Mouse (Mus musculus) limb, embryonic 12.5 days (tissue): ENCODE results near the gene Sccpdh. TPM values are rescaled to one million over a fixed set of nuclear protein-coding genes. Genes with fewer than 3 reads are reported as not detected.

Experiments used
- ATAC-seq: fragments of 200-750 bp; cut with Nextera tagmentation; 2 replicates; pipeline ENCODE4 v1.8.0; 2017; ENCODE audit warnings: low read depth, moderate TSS enrichment; ENCODE audit not compliant: insufficient number of reproducible peaks, insufficient read depth, low FRiP score, low TSS enrichment
- H3K27ac ChIP-seq: fragments of 300-500 bp; sonication (generic); 2 replicates; pipeline ENCODE4 v1.5.1; 2016; ENCODE audit warnings: mild to moderate bottlenecking, moderate library complexity
- H3K27me3 ChIP-seq: fragments of 300-500 bp; sonication (generic); 2 replicates; pipeline ENCODE4 v1.6.1; 2016; ENCODE audit warnings: mild to moderate bottlenecking, moderate library complexity
- H3K36me3 ChIP-seq: fragments of 300-500 bp; sonication (generic); 2 replicates; pipeline ENCODE4 v1.6.1; 2016; ENCODE audit warnings: mild to moderate bottlenecking, moderate library complexity
- H3K4me1 ChIP-seq: fragments of 300-500 bp; sonication (generic); replicated peaks from 2 replicates; pipeline ENCODE4 v1.6.1; 2016
- H3K4me2 ChIP-seq: fragments of 300-500 bp; sonication (generic); 2 replicates; pipeline ENCODE4 v1.6.1; 2016; ENCODE audit warnings: mild to moderate bottlenecking, moderate library complexity
- H3K4me3 ChIP-seq: fragments of 300-500 bp; sonication (generic); replicated peaks from 2 replicates; pipeline ENCODE4 v1.5.1; 2016; ENCODE audit warnings: mild to moderate bottlenecking
- H3K9ac ChIP-seq: fragments of 300-500 bp; sonication (generic); replicated peaks from 2 replicates; pipeline ENCODE4 v1.6.1; 2016; ENCODE audit warnings: mild to moderate bottlenecking, moderate library complexity
- H3K9me3 ChIP-seq: fragments of 300-500 bp; sonication (generic); 2 replicates; pipeline ENCODE4 v1.6.1; 2016; ENCODE audit warnings: mild to moderate bottlenecking, moderate library complexity
- WGBS: fragments of 180-500 bp; shearing (Covaris S2); methylation state at CpG from one replicate; pipeline ENCODE4 v1.1.7; 2016; 5-methylcytosine and 5-hydroxymethylcytosine counted together
- polyA plus RNA-seq: library from polyadenylated mRNA; unstranded; fragments of >200 nt; fragmentation: Nextera tagmentation; extraction: Ambion mirVana; gene quantifications from 2 replicates; pipeline ENCODE4 v1.2.1, GENCODE M21; 2016

The Sccpdh gene
- polyA plus RNA-seq, 1 experiment from 2014 or later: 87.4 TPM

DNA sequence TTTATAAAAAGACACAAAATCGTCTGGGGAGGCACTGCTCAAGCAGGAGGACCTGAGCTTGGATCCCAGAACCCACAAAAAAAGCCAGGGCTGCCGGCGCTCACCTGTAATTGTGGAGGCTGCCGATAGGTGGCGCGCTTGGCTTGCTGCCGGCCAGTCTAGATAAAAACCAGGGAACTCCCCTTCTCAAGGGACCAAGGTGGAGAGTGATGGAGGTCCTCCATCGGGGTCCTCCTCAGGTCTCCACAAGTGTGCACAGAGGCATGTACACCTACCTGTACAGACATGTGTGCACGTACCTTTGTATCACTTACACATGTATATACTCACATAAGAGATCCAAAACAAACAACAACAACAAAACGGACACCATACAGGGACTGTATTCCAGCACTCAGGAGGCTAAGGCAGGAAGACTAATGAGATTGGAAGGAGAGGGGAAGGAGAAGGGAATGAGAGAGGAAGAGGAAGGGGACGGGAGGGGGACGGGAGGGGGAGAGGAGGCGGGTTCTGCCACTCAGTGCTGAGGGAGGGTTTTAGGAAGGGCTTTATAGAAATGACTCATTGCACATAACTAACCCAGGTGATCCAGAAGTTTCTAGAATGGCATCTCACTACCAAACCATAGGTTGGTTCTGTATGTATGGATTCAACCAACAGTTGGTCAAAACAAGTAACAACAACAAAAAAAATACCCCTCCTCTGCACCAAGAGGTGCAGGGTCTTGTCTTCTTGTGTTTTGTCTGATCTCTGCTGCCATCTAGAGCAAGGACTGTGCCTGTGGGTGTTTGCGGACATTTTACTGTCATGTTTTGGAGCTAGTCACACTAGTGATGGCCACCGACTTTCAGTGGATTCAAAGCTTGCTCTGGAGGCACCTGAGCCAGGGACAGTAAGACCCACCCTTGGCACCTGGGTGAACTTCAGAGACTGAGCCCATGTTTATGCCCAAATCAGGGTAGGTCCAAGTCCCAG lies 66.8 kb downstream of the Sccpdh start:
- ATAC-seq: no peak
- Histone ChIP-seq H3K27me3 (no peaks in the 10 kb centered on the region), H3K9ac (no peak overlapping the region), H3K27ac (no peak overlapping the region), H3K4me1 (no peaks in the 10 kb centered on the region), H3K4me2 (no peak overlapping the region; the same call in 1 of the 2 replicates), H3K4me3 (no peak overlapping the region), H3K9me3 (no peaks in the 10 kb centered on the region), H3K36me3 (no peaks in the 10 kb centered on the region)
- WGBS: 35% methylated on average over 15 of the region's 15 CpGs

DNA sequence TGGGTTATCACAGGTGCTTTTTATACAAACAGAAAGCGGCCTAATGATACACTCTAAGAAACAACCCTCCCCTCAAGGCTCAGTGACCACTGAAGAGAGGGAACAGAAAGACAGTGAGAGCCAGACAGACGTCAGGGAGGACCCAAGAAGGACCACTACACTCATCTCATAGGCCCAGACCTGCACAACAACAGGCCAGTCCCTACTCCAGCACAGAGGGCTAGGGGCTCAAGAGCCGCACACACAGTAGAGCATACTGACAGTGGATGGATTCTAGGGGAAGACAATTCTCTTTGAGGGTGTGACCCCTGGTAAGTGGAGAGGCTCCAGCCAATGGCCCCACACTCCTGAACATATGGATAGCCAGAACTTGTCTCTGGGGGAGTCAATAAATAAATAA lies 68.5 kb downstream of the Sccpdh start:
- Histone ChIP-seq H3K27ac (no peak overlapping the region), H3K9ac (no peak overlapping the region), H3K4me1 (no peaks in the 10 kb centered on the region), H3K27me3 (no peaks in the 10 kb centered on the region), H3K36me3 (no peaks in the 10 kb centered on the region), H3K4me2 (no peak overlapping the region), H3K4me3 (no peak overlapping the region), H3K9me3 (no peaks in the 10 kb centered on the region)
- no peak for ATAC-seq
- 84% methylated on average over 3 of the region's 3 CpGs for WGBS

Other genes with a start within 250 kb of the Sccpdh start
- gene Smyd3, start 150.2 kb upstream of the Sccpdh start, polyA plus RNA-seq: 26.5 and 26.6 TPM in 2 replicates
- gene Tfb2m, start 121.9 kb upstream of the Sccpdh start, polyA plus RNA-seq: 27.0 and 28.4 TPM in 2 replicates
- gene Cnst, start 121.8 kb upstream of the Sccpdh start, polyA plus RNA-seq: 19.9 and 21.4 TPM in 2 replicates
- gene Kif28, start 77.1 kb downstream of the Sccpdh start, polyA plus RNA-seq: not detected in 2 replicates
- gene Gm10518, start 135.2 kb downstream of the Sccpdh start, polyA plus RNA-seq: 0.28 and 0.35 TPM in 2 replicates
- gene Ahctf1, start 135.5 kb downstream of the Sccpdh start, polyA plus RNA-seq: 33.3 and 36.3 TPM in 2 replicates